In the genomic region with DNA sequence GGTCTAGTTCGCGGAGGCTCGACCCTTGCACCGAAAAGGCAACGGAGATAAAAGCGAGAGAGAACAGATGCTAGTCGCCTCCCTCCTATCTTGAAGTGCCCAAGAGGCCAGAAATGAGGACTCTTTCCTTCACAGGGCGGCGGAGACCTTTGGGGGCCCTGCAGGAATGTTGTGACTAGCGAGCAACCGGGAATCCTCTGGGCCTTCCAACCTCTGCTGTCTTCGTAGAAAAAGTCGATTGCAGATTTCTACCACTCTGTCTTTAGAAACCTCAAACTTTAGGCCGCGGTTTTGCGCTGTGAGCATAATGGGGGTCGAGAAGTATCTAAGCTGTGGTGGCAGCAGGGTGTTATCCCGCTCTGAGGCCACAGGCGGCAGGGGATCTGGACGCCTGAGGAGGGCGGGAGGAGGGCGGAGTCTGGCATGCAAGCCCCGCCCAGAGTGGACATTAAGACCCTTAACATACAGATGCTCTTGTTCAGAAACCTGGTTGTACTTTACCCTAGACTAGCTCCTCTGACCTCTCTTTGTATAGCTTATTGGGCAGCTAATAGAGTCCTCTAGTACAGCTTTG, we compare ENCODE assay signal across 8 mouse cellular contexts. TPM values are rescaled to one million over a fixed set of nuclear protein-coding genes. Genes with fewer than 3 reads are reported as not detected.
DNase-seq lines count a peak whose midpoint lies in the region; ATAC-seq lines count a peak whose summit lies in the region.

No protein-coding gene starts in this region.

- H3K9ac ChIP-seq in heart, embryonic 12.5 days: peak overlapping the region; percentile 65
- H3K9ac ChIP-seq in forebrain, embryonic 16.5 days (replicated peaks; ENCODE audit: low read depth, low read length): peak overlapping the region; percentile 64
- peak overlapping the region; percentile 77 for H3K9ac ChIP-seq in neural tube, embryonic 15.5 days (replicated peaks)

- peak overlapping the region; percentile 96 for H3K4me2 ChIP-seq in heart, embryonic 12.5 days
- H3K4me2 ChIP-seq in forebrain, embryonic 16.5 days (ENCODE audit: low read length): peak overlapping the region; percentile 74
- H3K4me2 ChIP-seq in neural tube, embryonic 15.5 days: peak overlapping the region; percentile 90

- peak overlapping the region; percentile 64 for H3K4me3 ChIP-seq in heart, embryonic 12.5 days
- H3K4me3 ChIP-seq in forebrain, embryonic 16.5 days (replicated peaks; ENCODE audit: low read length): peak overlapping the region; percentile 67
- peak overlapping the region; percentile 79 for H3K4me3 ChIP-seq in neural tube, embryonic 15.5 days (replicated peaks)

- no peak for DNase-seq in heart, postnatal 36 days
- peak; percentile 38 for DNase-seq in Muller cell, postnatal 12 days (ENCODE audit: inconsistent ontology term)
- peak; percentile 32 for DNase-seq in liver
- no peak for DNase-seq in gastrocnemius, postnatal 25 days
- DNase-seq in layer of hippocampus, postnatal 10 days (ENCODE audit: low spot score in 2 of 2): no peak

- H3K27ac ChIP-seq in heart, embryonic 12.5 days (ENCODE audit: poor library complexity, severe bottlenecking): no peak overlapping the region
- no peak overlapping the region for H3K27ac ChIP-seq in forebrain, embryonic 16.5 days (ENCODE audit: low read length)
- H3K27ac ChIP-seq in neural tube, embryonic 15.5 days (replicated peaks): peak overlapping the region; percentile 78

- H3K9me3 ChIP-seq in heart, embryonic 12.5 days (replicated peaks): peaks cover 11% of the 10 kb centered on the region
- no peaks in the 10 kb centered on the region for H3K9me3 ChIP-seq in forebrain, embryonic 16.5 days (ENCODE audit: control insufficient read depth, low read length)
- no peaks in the 10 kb centered on the region for H3K9me3 ChIP-seq in neural tube, embryonic 15.5 days (replicated peaks)

- H3K4me1 ChIP-seq in heart, embryonic 12.5 days (replicated peaks): peaks cover 8% of the 10 kb centered on the region
- H3K4me1 ChIP-seq in forebrain, embryonic 16.5 days (replicated peaks; ENCODE audit: control insufficient read depth, insufficient read depth, low read length): peaks cover 9% of the 10 kb centered on the region
- peaks cover 23% of the 10 kb centered on the region for H3K4me1 ChIP-seq in neural tube, embryonic 15.5 days

- peaks cover 53% of the 10 kb centered on the region for H3K27me3 ChIP-seq in heart, embryonic 12.5 days (replicated peaks)
- H3K27me3 ChIP-seq in forebrain, embryonic 16.5 days (replicated peaks; ENCODE audit: control insufficient read depth, insufficient read depth, low read length): peaks cover 15% of the 10 kb centered on the region
- H3K27me3 ChIP-seq in neural tube, embryonic 15.5 days (replicated peaks): peaks cover 11% of the 10 kb centered on the region

- H3K36me3 ChIP-seq in heart, embryonic 12.5 days: no peaks in the 10 kb centered on the region
- no peaks in the 10 kb centered on the region for H3K36me3 ChIP-seq in forebrain, embryonic 16.5 days (ENCODE audit: control insufficient read depth, insufficient read depth)
- H3K36me3 ChIP-seq in neural tube, embryonic 15.5 days: no peaks in the 10 kb centered on the region

- WGBS in heart, embryonic 12.5 days: 2% methylated on average over 23 of the region's 23 CpGs
- WGBS in forebrain, embryonic 16.5 days: 2% methylated on average over 23 of the region's 23 CpGs
- WGBS in neural tube, embryonic 15.5 days: under 1% methylated on average over 23 of the region's 23 CpGs

- intact Hi-C loops in heart, postnatal 36 days (cut with DNase I): loop anchor here (5.0 kb wide), 1 partner anchor 41 kb away; no protein-coding TSS in a partner anchor

- ATAC-seq in heart, embryonic 12.5 days (ENCODE audit: insufficient number of reproducible peaks, low FRiP score): peak; percentile 58; the same call in 1 of the 2 replicates
- ATAC-seq in forebrain, embryonic 16.5 days: peak; percentile 57; the same call in 1 of the 2 replicates
- peak; percentile 65 for ATAC-seq in neural tube, embryonic 15.5 days (ENCODE audit: low FRiP score)

RNA-seq across cellular contexts. Expression of a gene that starts 24.1 kb away (rescaled TPM):
- 2.7 and 3.4 TPM in 2 replicates for polyA plus RNA-seq in heart, embryonic 12.5 days (2016; fragmentation: Nextera tagmentation; extraction: Ambion mirVana)
- 10 to 100 TPM; 17.0 to 22.3 TPM for total RNA-seq in heart, postnatal 36 days (2021)
- 3.6 and 4.6 TPM in 2 replicates for polyA plus RNA-seq in forebrain, embryonic 16.5 days (2015; fragmentation: Nextera tagmentation; extraction: Ambion mirVana)
- 4.4 and 5.1 TPM in 2 replicates for polyA plus RNA-seq in neural tube, embryonic 15.5 days (2015; fragmentation: Nextera tagmentation; extraction: Ambion mirVana)
- 1 to 10 TPM; 3.2 to 3.9 TPM for total RNA-seq in gastrocnemius, postnatal 25 days (2021)
- total RNA-seq in layer of hippocampus, postnatal 10 days (2021): 1 to 10 TPM; 4.3 TPM

RNA-seq across cellular contexts. Expression of a gene that starts 24.4 kb away (rescaled TPM):
- polyA plus RNA-seq in heart, embryonic 12.5 days (2016; fragmentation: Nextera tagmentation; extraction: Ambion mirVana): 0.08 TPM in 1 of 2 replicates, not detected in the other
- under 1 TPM; 0.60 to 0.86 TPM for total RNA-seq in heart, postnatal 36 days (2021)
- 1.3 and 2.3 TPM in 2 replicates for polyA plus RNA-seq in forebrain, embryonic 16.5 days (2015; fragmentation: Nextera tagmentation; extraction: Ambion mirVana)
- polyA plus RNA-seq in neural tube, embryonic 15.5 days (2015; fragmentation: Nextera tagmentation; extraction: Ambion mirVana): 2.5 TPM in 2 replicates
- total RNA-seq in gastrocnemius, postnatal 25 days (2021): under 1 TPM; 0.36 to 0.48 TPM
- 10 to 100 TPM; 57.8 to 65.0 TPM for total RNA-seq in layer of hippocampus, postnatal 10 days (2021)

RNA-seq across cellular contexts. Expression of a gene that starts 59.6 kb away (rescaled TPM):
- polyA plus RNA-seq in heart, embryonic 12.5 days (2016; fragmentation: Nextera tagmentation; extraction: Ambion mirVana): 8.0 and 9.2 TPM in 2 replicates
- total RNA-seq in heart, postnatal 36 days (2021): 1 to 10 TPM; 9.5 to 9.7 TPM
- 5.9 and 7.7 TPM in 2 replicates for polyA plus RNA-seq in forebrain, embryonic 16.5 days (2015; fragmentation: Nextera tagmentation; extraction: Ambion mirVana)
- polyA plus RNA-seq in neural tube, embryonic 15.5 days (2015; fragmentation: Nextera tagmentation; extraction: Ambion mirVana): 5.8 and 8.4 TPM in 2 replicates
- total RNA-seq in gastrocnemius, postnatal 25 days (2021): 1 to 10 TPM; 2.8 to 3.7 TPM
- total RNA-seq in layer of hippocampus, postnatal 10 days (2021): 10 to 100 TPM; 20.9 to 23.3 TPM

Comparison
In these comparisons a context has a peak if more than half of its experiments do, and no peak if none do; other contexts are left out.
1. DNase-seq: peak in Muller cell, postnatal 12 days (single experiment) and liver (single experiment); none in heart, postnatal 36 days (0 of 2), gastrocnemius, postnatal 25 days (single experiment) and layer of hippocampus, postnatal 10 days (0 of 2).
2. RNA of a gene that starts 24.4 kb away (total RNA-seq): 57.8 to 65.0 TPM in layer of hippocampus, postnatal 10 days; 0.60 to 0.86 TPM in heart, postnatal 36 days and 0.36 to 0.48 TPM in gastrocnemius, postnatal 25 days; every median in the first group is over 10 times any median in the second.
3. Peak in every context shown above with its lines, with median percentiles within 50 percentile points of each other: ATAC-seq, H3K4me2 ChIP-seq, H3K4me3 ChIP-seq and H3K9ac ChIP-seq.